Mouse (Mus musculus): ENCODE data around the gene Pcbp3. TPM values are rescaled to one million over a fixed set of nuclear protein-coding genes. Genes with fewer than 3 reads are reported as not detected.

Pcbp3 gene
- polyA plus RNA-seq, 1 experiment: 1.3 TPM

DNA sequence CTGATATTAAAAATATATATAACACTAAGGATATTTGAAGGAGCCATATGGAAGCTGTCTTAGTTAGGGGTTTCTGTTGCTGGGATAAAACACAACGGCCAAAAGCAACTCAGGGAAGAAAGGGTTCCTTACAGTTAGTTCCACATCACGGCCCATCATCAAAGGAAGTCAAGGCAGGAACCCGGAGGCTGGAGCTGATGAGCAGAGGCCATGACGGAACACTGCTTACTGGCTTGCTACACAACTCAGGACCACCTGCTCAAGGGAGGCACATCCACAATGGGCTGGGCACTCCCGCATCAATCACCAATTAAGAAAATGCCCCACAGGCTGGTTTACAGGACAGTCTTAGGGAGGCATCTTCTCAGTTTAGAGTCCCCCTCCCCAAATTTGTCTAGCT lies 26.9 kb downstream of the Pcbp3 start:
- no peak for TF ChIP-seq GATA1 (IDR thresholded peaks at IDR 0.05; ENCODE audit: borderline replicate concordance, low read length)
- no peak for TF ChIP-seq FLI1 (IDR thresholded peaks at IDR 0.05; ENCODE audit: low read length)
- H3K4me1 ChIP-seq: no peaks in the 10 kb centered on the region
- H3K4me3 ChIP-seq (replicated peaks): no peak overlapping the region
- no peaks in the 10 kb centered on the region for H3K9me3 ChIP-seq
- H3K36me3 ChIP-seq (replicated peaks; ENCODE audit: low read length): no peaks in the 10 kb centered on the region
- H3K27me3 ChIP-seq (replicated peaks): no peaks in the 10 kb centered on the region

DNA sequence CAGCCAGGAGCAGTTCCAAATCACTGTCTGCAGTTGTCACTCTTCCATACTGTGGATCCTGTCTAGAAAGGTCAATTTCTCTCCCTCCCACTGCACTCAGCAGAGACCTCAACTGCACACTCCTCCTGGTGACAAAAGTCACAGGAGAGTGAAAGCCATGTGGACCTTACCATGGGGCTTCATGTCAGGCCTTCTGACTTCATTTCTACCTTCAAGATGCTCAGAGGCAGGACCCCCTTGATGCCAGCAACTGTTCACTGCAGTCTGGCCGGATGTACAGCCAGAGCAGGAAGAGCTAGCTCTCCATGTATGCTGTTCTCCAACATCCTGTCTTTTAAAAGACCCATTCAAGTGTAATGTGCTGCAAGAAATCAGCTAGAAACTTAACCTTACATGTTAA lies 29.9 kb downstream of the Pcbp3 start:
- TF ChIP-seq FLI1 (IDR thresholded peaks at IDR 0.05; ENCODE audit: low read length) (no peak), GATA1 (IDR thresholded peaks at IDR 0.05; ENCODE audit: borderline replicate concordance, low read length) (no peak)
- Histone ChIP-seq H3K4me1 (no peaks in the 10 kb centered on the region), H3K27me3 (replicated peaks) (no peaks in the 10 kb centered on the region), H3K4me3 (replicated peaks) (no peak overlapping the region), H3K9me3 (no peaks in the 10 kb centered on the region), H3K36me3 (replicated peaks; ENCODE audit: low read length) (no peaks in the 10 kb centered on the region)

DNA sequence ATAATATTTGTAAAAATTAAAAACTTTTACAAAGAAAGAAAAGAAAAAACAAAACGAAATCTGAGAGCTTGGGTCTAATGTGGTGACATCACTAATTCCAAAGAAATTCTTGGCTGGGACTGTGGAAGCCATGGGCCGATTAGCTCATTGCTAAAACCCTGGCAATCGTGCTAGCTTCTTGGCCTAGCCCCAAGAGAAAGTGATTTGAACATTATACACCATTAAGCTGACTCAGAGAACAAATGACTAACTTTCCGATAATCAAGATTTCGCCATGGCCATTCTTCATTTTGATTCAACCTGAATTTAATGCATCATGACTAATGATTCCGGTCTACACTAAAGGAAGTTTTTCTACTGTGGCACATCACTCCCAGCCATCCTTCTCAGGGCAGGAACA lies 30.6 kb downstream of the Pcbp3 start:
- no peaks in the 10 kb centered on the region for H3K9me3 ChIP-seq
- no peaks in the 10 kb centered on the region for H3K36me3 ChIP-seq (replicated peaks; ENCODE audit: low read length)
- no peaks in the 10 kb centered on the region for H3K4me1 ChIP-seq
- TF ChIP-seq GATA1 (IDR thresholded peaks at IDR 0.05; ENCODE audit: borderline replicate concordance, low read length) (no peak), FLI1 (IDR thresholded peaks at IDR 0.05; ENCODE audit: low read length) (no peak)
- H3K27me3 ChIP-seq (replicated peaks): no peaks in the 10 kb centered on the region
- H3K4me3 ChIP-seq (replicated peaks): no peak overlapping the region

DNA sequence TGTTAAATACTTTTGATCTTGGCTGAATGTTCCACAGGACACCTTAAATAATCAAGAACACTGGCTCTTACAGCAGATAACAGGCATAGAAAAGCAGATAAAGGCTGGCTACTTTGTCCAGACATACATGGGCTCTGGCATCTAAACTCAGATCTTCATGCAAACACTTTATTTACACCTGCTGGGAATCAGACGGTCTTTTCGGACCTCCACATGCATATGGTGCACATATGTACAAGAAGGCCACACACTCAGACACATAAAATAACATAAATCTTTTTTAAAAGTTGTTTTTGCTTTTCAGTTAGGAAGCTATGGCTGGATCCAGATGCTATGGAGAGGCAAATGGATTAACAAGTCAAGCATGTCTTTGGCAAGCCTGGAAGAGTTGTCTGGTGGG lies 37.2 kb downstream of the Pcbp3 start:
- no peaks in the 10 kb centered on the region for H3K27me3 ChIP-seq (replicated peaks)
- no peak for TF ChIP-seq FLI1 (IDR thresholded peaks at IDR 0.05; ENCODE audit: low read length)
- TF ChIP-seq GATA1 (IDR thresholded peaks at IDR 0.05; ENCODE audit: borderline replicate concordance, low read length): no peak
- no peak overlapping the region for H3K4me3 ChIP-seq (replicated peaks)
- H3K4me1 ChIP-seq: no peaks in the 10 kb centered on the region
- no peaks in the 10 kb centered on the region for H3K36me3 ChIP-seq (replicated peaks; ENCODE audit: low read length)
- 0 out of 2 replicates have a peak, but pooled peaks cover under 1% of the 10 kb centered on the region for H3K9me3 ChIP-seq

DNA sequence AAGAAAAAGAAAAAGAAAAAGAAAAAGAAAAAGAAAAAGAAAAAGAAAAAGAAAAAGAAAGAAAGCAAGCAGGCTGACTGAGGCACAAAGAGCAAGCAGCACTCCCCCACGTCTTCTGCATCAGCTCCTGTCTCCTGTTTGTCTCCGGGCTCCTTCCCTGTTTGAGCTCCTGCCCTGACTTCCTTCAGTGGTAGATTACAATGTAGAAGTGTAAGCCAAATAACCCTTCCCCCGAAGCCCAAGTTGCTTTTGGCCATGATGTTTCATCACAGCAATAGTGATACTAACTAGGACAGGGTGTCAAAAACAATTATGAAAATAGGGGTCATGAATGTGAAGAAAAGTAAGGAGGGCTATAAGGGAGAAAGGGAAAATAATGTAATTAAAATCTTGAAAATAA lies 43.6 kb downstream of the Pcbp3 start:
- Histone ChIP-seq H3K27me3 (replicated peaks) (no peaks in the 10 kb centered on the region), H3K4me1 (no peaks in the 10 kb centered on the region), H3K36me3 (replicated peaks; ENCODE audit: low read length) (no peaks in the 10 kb centered on the region), H3K4me3 (replicated peaks) (no peak overlapping the region), H3K9me3 (peaks cover 10% of the 10 kb centered on the region)
- TF ChIP-seq FLI1 (IDR thresholded peaks at IDR 0.05; ENCODE audit: low read length): no peak
- TF ChIP-seq GATA1 (IDR thresholded peaks at IDR 0.05; ENCODE audit: borderline replicate concordance, low read length): no peak

GRCm38 (mm10) chr10:76906434-76906833 lies 55.3 kb downstream of the Pcbp3 start:
- H3K4me3 ChIP-seq (replicated peaks): peak overlapping the region; percentile 55
- no peaks in the 10 kb centered on the region for H3K27me3 ChIP-seq (replicated peaks)
- TF ChIP-seq FLI1 (IDR thresholded peaks at IDR 0.05; ENCODE audit: low read length) (no peak), GATA1 (IDR thresholded peaks at IDR 0.05; ENCODE audit: borderline replicate concordance, low read length) (no peak)
- no peaks in the 10 kb centered on the region for H3K36me3 ChIP-seq (replicated peaks; ENCODE audit: low read length)
- no peaks in the 10 kb centered on the region for H3K9me3 ChIP-seq
- H3K4me1 ChIP-seq: peaks cover 39% of the 10 kb centered on the region

DNA sequence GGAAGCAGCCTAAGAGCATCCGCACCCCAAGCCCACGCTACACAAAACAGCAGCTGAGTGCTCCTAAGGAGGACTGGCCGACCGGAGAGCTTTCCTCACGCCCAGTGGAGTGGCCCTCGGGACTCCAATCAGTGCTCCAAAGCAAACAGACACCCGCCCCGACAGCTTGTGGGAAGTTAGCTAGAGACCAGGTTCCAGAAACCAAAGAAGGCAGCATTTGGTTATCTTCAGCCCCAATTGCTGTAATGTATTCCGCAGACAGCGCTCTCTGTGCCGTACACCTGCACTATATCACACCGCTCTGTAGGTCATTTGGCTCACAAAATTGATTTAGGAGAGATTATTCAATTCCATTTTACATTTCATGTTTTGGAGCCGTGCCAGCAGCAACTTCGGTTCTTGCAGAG lies 55.7 kb downstream of the Pcbp3 start:
- no peak for TF ChIP-seq FLI1 (IDR thresholded peaks at IDR 0.05; ENCODE audit: low read length)
- TF ChIP-seq GATA1 (IDR thresholded peaks at IDR 0.05; ENCODE audit: borderline replicate concordance, low read length): no peak
- Histone ChIP-seq H3K4me1 (peaks cover 39% of the 10 kb centered on the region), H3K36me3 (replicated peaks; ENCODE audit: low read length) (no peaks in the 10 kb centered on the region), H3K27me3 (replicated peaks) (no peaks in the 10 kb centered on the region), H3K4me3 (replicated peaks) (no peak overlapping the region), H3K9me3 (no peaks in the 10 kb centered on the region)

DNA sequence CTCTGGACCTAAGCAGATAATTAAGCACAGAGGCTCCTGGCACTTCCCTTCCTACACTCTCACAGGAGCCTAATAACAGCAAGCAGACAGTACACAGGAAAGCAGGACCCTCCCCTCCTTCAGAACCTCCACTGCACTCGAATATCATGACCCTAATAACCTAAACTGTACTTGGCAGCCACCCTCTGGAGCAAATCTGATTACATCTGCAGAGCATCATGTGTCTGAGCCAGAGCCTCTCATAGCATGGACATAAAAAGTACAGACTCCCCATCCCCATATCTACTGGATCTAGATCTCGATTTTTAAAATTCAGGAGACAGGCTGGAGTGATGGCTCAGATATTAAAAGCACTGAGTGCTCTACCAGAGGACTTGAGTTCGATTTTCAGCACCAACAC lies 58.0 kb downstream of the Pcbp3 start:
- Histone ChIP-seq H3K4me3 (replicated peaks) (no peak overlapping the region), H3K9me3 (no peaks in the 10 kb centered on the region), H3K27me3 (replicated peaks) (no peaks in the 10 kb centered on the region), H3K4me1 (peaks cover 44% of the 10 kb centered on the region), H3K36me3 (replicated peaks; ENCODE audit: low read length) (no peaks in the 10 kb centered on the region)
- TF ChIP-seq FLI1 (IDR thresholded peaks at IDR 0.05; ENCODE audit: low read length) (no peak), GATA1 (IDR thresholded peaks at IDR 0.05; ENCODE audit: borderline replicate concordance, low read length) (no peak)

DNA sequence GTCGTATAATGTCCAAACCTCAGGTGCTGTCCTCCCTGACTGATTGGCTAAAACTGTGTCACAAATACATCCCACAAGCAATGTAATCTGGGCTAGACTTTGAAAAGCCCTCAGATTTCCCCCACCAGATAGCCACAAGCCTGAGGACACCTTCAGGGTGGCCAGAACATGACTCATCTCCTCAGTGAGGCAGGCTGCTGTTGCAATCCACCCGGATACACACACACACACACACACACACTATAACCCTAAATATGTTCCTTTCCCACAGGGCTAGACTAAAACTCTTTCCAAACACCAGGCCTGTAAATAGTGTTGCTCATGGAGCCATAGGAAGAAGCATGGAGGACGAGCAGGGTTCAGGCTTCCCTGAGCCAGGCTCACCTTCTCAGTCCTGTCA lies 58.6 kb downstream of the Pcbp3 start:
- H3K4me3 ChIP-seq (replicated peaks): no peak overlapping the region
- H3K4me1 ChIP-seq: peaks cover 44% of the 10 kb centered on the region
- no peaks in the 10 kb centered on the region for H3K36me3 ChIP-seq (replicated peaks; ENCODE audit: low read length)
- H3K27me3 ChIP-seq (replicated peaks): peaks cover 2% of the 10 kb centered on the region
- no peaks in the 10 kb centered on the region for H3K9me3 ChIP-seq
- TF ChIP-seq GATA1 (IDR thresholded peaks at IDR 0.05; ENCODE audit: borderline replicate concordance, low read length): no peak

GRCm38 (mm10) chr10:76902588-76902987 lies 59.1 kb downstream of the Pcbp3 start:
- H3K4me1 ChIP-seq: peaks cover 41% of the 10 kb centered on the region
- TF ChIP-seq FLI1 (IDR thresholded peaks at IDR 0.05; ENCODE audit: low read length) (no peak), GATA1 (IDR thresholded peaks at IDR 0.05; ENCODE audit: borderline replicate concordance, low read length) (no peak)
- H3K9me3 ChIP-seq: no peaks in the 10 kb centered on the region
- H3K27me3 ChIP-seq (replicated peaks): peaks cover 2% of the 10 kb centered on the region
- no peak overlapping the region for H3K4me3 ChIP-seq (replicated peaks)
- H3K36me3 ChIP-seq (replicated peaks; ENCODE audit: low read length): no peaks in the 10 kb centered on the region

GRCm38 (mm10) chr10:76898428-76898827 lies 63.3 kb downstream of the Pcbp3 start:
- peaks cover 9% of the 10 kb centered on the region for H3K4me1 ChIP-seq
- peaks cover 6% of the 10 kb centered on the region for H3K9me3 ChIP-seq
- no peak overlapping the region for H3K4me3 ChIP-seq (replicated peaks)
- TF ChIP-seq GATA1 (IDR thresholded peaks at IDR 0.05; ENCODE audit: borderline replicate concordance, low read length): no peak
- peaks cover 2% of the 10 kb centered on the region for H3K27me3 ChIP-seq (replicated peaks)
- H3K36me3 ChIP-seq (replicated peaks; ENCODE audit: low read length): no peaks in the 10 kb centered on the region
